Comparison of ENCODE assay signal across 17 mouse cellular contexts in genomic region chr11:6918546-6918945, GRCm38 (mm10).
"Had no signal": no experiment of that assay in that cellular context is flagged by ENCODE, and none has a peak within 500 bp of the region (broad histone marks: within the 10 kb centered on the region; RNA-seq: fewer than 3 reads in every experiment).

No protein-coding gene starts in this region.

- H3K36me3 ChIP-seq: limb, embryonic 10.5 days; liver, embryonic 12.5 days; midbrain, embryonic 10.5 days; neural tube, embryonic 13.5 days had no signal

- H3K4me2 ChIP-seq: liver, embryonic 12.5 days; neural tube, embryonic 13.5 days had no signal

- H3K4me3 ChIP-seq: left cerebral cortex, adult 2 months; limb, embryonic 10.5 days; liver, embryonic 12.5 days; midbrain, embryonic 10.5 days; neural tube, embryonic 13.5 days had no signal

- ATAC-seq: liver, embryonic 12.5 days; lung, postnatal 0 days had no signal

- H3K4me1 ChIP-seq: liver, embryonic 12.5 days had no signal

- H3K9me3 ChIP-seq: limb, embryonic 10.5 days; liver, embryonic 12.5 days had no signal

- H3K27ac ChIP-seq: left cerebral cortex, adult 2 months; limb, embryonic 10.5 days; liver, embryonic 12.5 days; midbrain, embryonic 10.5 days; neural tube, embryonic 13.5 days had no signal

- H3K27me3 ChIP-seq: liver, embryonic 12.5 days; neural tube, embryonic 13.5 days had no signal

- DNase-seq: kidney, adult 8-10 months; kidney, postnatal 10 days; kidney, postnatal 4 days; lung, adult 18-20 months; lung, postnatal 4 days; midbrain, embryonic 14.5 days; retina, postnatal 1 day; right cerebral cortex, postnatal 4 days; spleen, adult 18-20 months; thymus, adult 2 months; thymus, postnatal 25 days had no signal

- H3K9ac ChIP-seq: liver, embryonic 12.5 days; neural tube, embryonic 13.5 days had no signal
